Mouse (Mus musculus): ENCODE measurements at regions not wholly inside any gene's neighbourhood (a gene's known extent, or its start where the extent isn't known, plus 50 kb on each side); places are given as distances from the start of the nearest gene placed in this dataset.

GRCm38 (mm10) chr12:113907751-113908150, 364.0 kb downstream of the Adam6a start:
- TF ChIP-seq CTCF (IDR thresholded peaks at IDR 0.05; ENCODE audit: low read depth), result no peak
- no peak for TF ChIP-seq EP300 (optimal IDR thresholded peaks at IDR 0.05)

All from stomach, postnatal 0 days (tissue).